Mouse (Mus musculus): ENCODE measurements at regions not wholly inside any gene's neighbourhood (a gene's known extent, or its start where the extent isn't known, plus 50 kb on each side); places are given as distances from the start of the nearest gene placed in this dataset.

DNA sequence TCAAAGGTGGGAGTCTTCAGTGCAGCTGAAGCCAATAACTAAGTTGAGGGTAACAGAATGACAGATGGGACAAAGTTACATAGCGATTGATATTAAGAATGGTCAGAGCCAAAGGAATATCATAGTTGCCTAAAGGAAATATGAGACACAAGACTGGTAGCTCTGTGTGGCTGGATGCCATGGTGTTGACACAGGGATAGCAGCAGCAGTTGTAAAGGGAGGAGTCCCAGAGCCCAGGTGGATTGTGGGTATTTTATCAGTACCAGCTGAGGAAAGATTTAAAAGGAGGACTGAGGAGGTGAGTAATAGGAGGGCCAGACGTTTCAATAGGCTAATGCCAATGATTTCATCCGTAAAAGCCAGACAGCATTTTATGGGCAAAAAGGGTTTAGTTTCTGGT is 59.4 kb upstream of the Pde3a start:
- Histone ChIP-seq H3K4me3 (replicated peaks; ENCODE audit: extremely low read depth, low read depth, low read length) (no peak overlapping the region), H3K4me1 (ENCODE audit: control insufficient read depth, insufficient read depth, low read length) (no peaks in the 10 kb centered on the region; the same call in 1 of the 2 replicates)
- 84% methylated on average over 3 of the region's 3 CpGs for WGBS
- TF ChIP-seq POLR2A (IDR thresholded peaks at IDR 0.05; ENCODE audit: borderline replicate concordance, extremely low read depth, low read depth, low read length) = no peak
- TF ChIP-seq CTCF (IDR thresholded peaks at IDR 0.05; ENCODE audit: insufficient read depth, low read length) = no peak
- DNase-seq = no peak

DNA sequence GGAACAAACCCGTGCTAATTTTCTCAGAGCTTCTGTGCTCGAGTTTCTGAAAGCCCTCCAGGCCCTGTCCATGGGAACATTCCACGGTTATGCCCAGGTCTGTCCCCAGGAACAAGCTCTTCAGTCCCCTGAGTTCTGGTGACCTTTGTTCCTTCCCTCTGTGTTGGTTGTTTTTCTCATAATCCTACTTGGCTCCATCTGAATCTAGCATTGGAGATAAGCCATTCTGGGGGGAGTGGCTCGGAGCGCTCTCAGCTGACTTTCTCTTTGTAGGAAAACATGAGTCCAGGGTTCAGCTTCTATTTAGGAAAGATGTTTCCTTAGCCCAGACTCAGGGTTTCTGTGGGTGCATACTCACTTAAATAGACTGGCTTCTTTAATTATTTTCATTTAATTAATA is 58.7 kb upstream of the Pde3a start:
- TF ChIP-seq POLR2A (IDR thresholded peaks at IDR 0.05; ENCODE audit: borderline replicate concordance, extremely low read depth, low read depth, low read length) (no peak), CTCF (IDR thresholded peaks at IDR 0.05; ENCODE audit: insufficient read depth, low read length) (no peak)
- Histone ChIP-seq H3K4me3 (replicated peaks; ENCODE audit: extremely low read depth, low read depth, low read length) (no peak overlapping the region), H3K4me1 (ENCODE audit: control insufficient read depth, insufficient read depth, low read length) (no peaks in the 10 kb centered on the region; the same call in 1 of the 2 replicates)
- 68% methylated on average over 5 of the region's 5 CpGs for WGBS
- no peak for DNase-seq

DNA sequence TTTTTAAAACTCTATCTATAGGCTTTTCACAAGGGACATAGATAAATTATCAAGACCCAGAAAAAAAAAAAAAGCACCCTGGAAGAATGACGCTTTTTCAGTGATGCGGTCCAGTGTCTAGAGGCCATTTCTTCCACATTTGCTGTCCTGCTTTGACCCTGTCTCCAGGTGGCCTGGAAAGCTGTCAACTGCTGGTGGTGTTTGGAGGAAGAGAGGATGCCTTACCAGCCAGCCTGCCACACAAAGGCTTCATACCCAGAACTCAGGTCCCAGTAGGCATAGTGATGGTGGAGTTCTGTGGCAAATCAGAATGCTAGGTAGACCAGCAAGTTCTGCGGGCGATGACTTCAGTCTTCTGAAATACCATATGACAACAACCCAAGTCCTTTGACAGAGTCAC is 51.6 kb upstream of the Pde3a start:
- no peak for DNase-seq
- no peak for TF ChIP-seq CTCF (IDR thresholded peaks at IDR 0.05; ENCODE audit: insufficient read depth, low read length)
- TF ChIP-seq POLR2A (IDR thresholded peaks at IDR 0.05; ENCODE audit: borderline replicate concordance, extremely low read depth, low read depth, low read length) = no peak
- no peak overlapping the region for H3K4me3 ChIP-seq (replicated peaks; ENCODE audit: extremely low read depth, low read depth, low read length)
- no peaks in the 10 kb centered on the region for H3K4me1 ChIP-seq (ENCODE audit: control insufficient read depth, insufficient read depth, low read length)
- WGBS = 97% methylated on average over 4 of the region's 4 CpGs

Data from lung, adult 2 months (tissue).